Mouse (Mus musculus): Measurements from ENCODE around the gene Ankub1.

Ankub1 gene

GRCm38 (mm10) chr3:57637596-57637995 lies 55.0 kb downstream of the Ankub1 start:
- DNase-seq (ENCODE audit: low spot score): no peak

- DNase-seq (ENCODE audit: low spot score): no peak
Observed at GRCm38 (mm10) chr3:57634763-57635487, 57.7 kb downstream of the Ankub1 start.

- DNase-seq (ENCODE audit: low spot score): no peak
Observed at GRCm38 (mm10) chr3:57626954-57627513, 65.6 kb downstream of the Ankub1 start.

- DNase-seq (ENCODE audit: low spot score): peak; percentile 78
Observed at GRCm38 (mm10) chr3:57625275-57625997, 67.2 kb downstream of the Ankub1 start.

- no peak for DNase-seq (ENCODE audit: low spot score)
Observed at GRCm38 (mm10) chr3:57619718-57620117, 72.9 kb downstream of the Ankub1 start.

GRCm38 (mm10) chr3:57615652-57616051 lies 76.9 kb downstream of the Ankub1 start:
- DNase-seq (ENCODE audit: low spot score): no peak

- no peak for DNase-seq (ENCODE audit: low spot score)
Observed at GRCm38 (mm10) chr3:57612430-57612997, 80.1 kb downstream of the Ankub1 start.

GRCm38 (mm10) chr3:57611776-57612175 lies 80.8 kb downstream of the Ankub1 start:
- DNase-seq (ENCODE audit: low spot score): peak; percentile 21
